Mouse (Mus musculus): ENCODE measurements around the gene Fermt2.

Fermt2 gene

GRCm38 (mm10) chr14:45462875-45463475, 66.9 kb downstream of the Fermt2 start:
- no peak for DNase-seq

DNA sequence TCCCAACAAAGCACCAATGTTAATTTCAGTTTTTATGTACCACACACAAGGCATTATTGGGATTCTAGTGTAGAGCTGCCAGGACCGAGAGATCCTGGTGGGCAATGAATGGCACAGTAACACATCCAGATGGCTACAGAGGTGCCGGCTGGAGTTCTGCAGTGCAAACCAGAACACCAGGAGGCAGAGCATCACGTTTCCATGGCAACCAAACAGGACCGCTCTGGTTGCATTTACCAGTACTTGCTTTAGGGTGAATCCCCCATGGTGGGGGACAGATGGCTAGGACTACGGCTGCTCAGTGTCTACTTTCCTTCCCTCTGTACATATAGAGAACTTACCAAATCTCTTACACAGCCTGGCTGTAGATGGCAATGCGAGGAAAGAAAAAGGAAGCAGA, 67.5 kb downstream of the Fermt2 start:
- DNase-seq: peak; percentile 53 to 57

GRCm38 (mm10) chr14:45461945-45462344, 68.0 kb downstream of the Fermt2 start:
- no peak for DNase-seq

DNA sequence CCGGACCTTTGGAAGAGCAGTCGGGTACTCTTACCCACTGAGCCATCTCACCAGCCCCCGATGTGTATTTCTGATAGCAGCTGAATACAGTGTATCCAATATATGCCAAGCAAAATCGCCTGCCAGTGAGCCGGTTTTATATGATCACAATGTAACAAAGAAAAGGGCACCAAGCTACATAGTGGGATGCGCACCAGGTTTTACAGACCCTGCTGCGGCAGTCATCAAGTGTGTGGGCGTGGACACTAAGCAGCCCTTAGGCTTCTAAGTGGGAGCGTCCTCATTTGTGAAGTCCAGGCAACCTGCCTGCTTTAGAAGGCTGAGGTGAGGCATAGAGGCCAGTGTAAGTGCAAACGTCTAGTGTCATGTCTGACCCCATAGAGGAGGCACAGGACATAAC, 69.4 kb downstream of the Fermt2 start:
- DNase-seq: no peak

DNA sequence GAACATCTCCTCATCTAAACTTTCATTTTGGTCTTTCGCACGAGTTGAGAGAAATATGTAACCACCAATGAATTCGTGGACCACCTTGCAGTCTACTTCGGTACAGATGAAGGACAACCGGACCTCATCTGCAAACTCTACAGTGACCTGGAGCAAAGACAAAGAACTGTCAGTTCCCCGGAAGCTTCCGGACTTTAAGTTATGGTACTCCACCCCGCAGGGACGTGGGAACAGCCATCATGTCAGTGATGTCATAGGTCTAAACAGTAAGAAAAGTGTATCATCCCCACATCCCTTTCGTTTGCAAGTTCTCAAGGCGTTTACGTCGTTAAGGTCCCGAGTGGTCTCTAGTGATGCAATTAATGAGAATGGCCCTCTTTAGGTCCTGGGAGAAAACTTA, 70.0 kb downstream of the Fermt2 start:
- DNase-seq: no peak

GRCm38 (mm10) chr14:45457003-45457402, 72.9 kb downstream of the Fermt2 start:
- no peak for DNase-seq

GRCm38 (mm10) chr14:45456502-45456846, 73.4 kb downstream of the Fermt2 start:
- DNase-seq: no peak

DNA sequence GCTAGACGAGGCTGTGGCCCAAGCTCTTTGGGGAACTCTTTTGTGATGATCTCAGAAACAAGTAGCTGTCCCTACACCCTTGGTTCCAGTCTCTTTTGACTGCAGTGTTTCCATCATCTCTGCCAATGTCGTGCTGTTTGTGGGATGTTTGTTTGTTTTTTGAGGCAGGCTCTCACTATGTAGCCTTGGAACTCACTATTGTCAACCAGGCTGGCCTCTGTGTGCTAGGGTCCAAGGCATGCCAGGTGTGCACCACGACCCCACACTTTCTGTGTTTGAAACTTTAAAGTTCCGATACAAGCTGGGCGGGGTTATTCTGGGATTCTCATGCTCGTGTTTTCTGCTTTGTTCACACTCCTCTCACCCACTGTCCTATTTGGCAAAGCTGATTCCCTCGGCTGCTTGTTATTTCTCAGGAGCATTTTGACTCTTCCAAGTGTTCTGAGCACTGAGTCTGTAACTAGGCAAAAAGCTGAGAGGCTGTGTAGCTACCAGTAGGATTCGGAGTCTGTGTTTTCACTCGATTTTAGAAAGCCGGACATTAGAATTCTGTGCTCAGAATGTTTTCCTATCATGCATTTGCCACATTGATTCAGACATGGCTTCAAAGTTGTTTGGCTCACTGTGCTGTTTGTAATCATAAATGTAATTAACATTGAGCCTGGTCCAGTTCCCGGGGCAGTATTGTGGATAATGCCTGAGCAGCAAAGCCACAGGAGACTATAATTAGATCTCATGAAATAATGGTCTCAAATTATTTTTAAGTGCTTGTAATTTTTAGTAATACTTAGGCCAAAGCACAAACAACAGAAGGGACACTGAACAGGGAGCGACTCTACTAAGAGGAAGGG, 74.0 kb downstream of the Fermt2 start:
- no peak for DNase-seq

DNA sequence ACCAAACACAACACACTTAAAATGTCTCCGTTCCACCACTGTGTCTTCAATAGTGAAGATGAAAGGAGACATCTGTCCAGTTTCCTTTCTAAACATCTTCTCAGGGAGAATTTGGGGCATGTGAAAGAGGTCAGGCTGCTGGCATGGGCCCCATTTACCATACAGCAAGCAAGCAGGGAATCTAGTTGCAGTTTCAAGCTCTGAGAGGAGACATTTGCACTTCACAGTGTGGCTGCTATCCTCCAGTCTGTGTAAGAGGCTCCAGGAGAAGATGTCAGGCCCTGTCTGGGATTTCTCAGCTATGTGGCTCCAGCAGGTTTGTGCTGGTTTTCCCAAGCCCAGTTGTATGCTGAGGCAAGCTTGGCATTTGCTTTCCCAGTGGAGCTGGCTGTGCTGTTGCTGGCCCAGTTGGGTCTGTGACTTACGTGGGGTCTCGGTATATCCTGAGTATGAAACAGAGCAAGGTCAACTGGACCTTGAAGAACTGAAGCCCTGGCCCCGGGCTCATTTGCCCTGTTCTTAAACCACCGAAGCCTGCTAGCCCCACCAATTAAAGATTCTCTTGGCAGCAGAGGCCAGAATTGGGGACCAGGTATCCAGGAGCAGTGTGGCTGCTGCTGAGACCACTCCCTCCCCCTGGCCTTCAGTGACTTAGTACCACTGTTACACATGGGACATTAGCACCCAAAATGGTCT, 76.2 kb downstream of the Fermt2 start:
- DNase-seq: peak in 1 of 2 experiments; percentile 20

DNA sequence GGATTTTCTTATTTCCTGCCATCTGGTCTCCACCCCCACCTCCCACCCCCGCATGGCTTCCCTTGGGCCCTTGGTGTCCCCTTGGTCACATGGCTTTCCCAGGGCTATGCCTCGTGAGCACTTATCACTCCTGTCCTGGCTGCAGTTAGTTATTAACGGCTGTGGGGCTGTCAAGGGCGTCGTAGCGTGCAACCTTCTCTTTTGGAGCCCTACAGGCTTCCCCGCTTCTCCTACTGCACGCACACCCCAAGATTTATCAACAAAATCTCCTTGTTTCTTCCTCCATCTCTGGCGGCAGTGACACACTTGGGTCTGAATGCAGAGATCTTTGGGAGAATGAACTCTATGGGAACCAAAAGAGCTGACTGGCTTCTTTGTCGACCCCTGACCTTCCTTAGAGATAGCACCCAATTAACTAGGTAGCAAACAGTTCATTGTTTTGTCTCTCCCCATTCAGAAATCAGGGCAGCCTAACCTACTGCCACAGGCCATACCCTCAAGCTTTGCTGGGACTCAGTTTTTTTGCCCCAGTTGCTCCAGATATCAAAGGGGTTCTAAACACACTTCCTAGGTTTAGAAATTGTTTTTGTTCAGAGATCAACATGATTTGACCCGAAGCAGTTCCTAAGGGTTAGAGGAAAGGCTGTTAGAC, 76.9 kb downstream of the Fermt2 start:
- DNase-seq: peak in 1 of 2 experiments; percentile 36

- DNase-seq: no peak
Measured at GRCm38 (mm10) chr14:45452148-45452547, 77.8 kb downstream of the Fermt2 start.

DNA sequence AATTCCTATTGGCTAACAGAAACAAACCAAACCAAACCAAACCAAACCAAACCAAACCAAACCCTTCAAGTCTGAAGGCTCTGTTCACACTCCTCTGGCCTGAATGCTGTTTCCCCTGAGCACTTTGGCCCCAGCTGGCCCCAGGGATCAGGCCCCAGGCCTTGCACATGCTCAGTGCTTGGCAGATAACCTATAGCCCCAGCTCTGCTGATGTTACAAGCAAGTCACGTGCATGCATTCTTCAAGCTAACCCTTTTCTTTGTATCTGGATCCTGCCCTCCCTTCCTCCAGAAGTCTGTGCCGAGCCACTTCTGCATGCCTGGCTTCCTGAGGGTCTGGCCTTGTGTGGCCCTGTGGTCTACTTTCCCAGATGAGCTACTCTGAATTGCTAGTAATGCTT, 78.8 kb downstream of the Fermt2 start:
- DNase-seq: no peak

GRCm38 (mm10) chr14:45446777-45447176, 83.1 kb downstream of the Fermt2 start:
- DNase-seq: no peak

GRCm38 (mm10) chr14:45445445-45445844, 84.5 kb downstream of the Fermt2 start:
- DNase-seq: no peak

DNA sequence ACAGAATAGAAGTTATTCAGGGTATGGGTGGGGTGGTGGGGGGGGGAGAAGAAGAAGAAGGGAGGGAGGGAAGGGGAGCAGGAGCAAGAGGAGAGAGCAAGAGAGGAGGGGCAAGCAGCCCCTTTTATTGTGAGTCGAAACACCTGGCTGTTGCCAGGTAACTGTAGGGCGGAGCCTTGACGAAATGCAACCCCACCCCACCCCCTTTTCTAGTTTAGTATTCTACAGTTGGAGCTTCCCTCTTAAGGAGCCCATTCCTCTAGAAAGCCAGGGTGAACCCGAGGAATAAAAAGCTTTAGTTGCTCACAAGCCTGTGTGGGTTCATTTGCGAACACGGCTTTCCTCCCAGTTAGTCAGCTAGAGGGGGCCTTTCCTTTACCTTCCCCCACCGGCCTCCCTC, 85.0 kb downstream of the Fermt2 start:
- DNase-seq: no peak

DNA sequence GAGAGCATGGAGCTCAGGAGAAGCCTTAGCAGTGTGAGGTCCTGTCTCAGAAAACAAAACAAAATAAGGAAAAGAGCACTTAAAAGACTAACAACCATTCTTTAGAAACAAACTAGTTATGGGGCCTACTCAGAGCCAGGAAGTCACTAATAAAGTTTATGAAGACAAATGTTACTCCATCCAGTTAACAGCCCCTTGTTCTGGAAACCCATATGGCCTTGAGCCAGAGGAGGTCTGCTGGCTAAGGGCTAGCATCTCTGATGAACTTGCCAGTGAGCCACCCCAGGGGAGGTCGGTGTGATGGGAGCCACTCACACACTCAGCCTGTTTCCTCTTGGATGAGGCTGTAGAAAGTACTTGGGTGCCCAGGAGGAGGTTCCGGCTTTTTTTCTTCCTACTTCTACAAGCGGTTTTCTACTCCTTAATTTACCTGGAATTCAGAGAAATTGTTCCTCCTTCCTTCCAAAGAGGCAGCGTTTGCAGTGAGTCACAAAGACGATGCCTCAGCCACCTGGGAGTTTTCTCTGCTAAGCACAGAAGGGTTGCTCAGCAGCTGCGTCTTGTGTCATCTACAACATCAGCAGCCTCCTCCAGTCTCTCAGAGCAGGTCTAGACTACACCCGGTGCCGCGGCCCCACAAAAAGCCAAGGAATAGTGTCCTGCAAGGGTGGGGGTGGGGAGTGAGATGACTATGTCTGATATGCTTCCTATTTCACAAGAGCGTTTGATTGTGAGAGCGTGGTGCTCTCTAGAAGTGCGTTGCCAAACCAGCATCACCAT, 86.9 kb downstream of the Fermt2 start:
- DNase-seq: no peak

DNA sequence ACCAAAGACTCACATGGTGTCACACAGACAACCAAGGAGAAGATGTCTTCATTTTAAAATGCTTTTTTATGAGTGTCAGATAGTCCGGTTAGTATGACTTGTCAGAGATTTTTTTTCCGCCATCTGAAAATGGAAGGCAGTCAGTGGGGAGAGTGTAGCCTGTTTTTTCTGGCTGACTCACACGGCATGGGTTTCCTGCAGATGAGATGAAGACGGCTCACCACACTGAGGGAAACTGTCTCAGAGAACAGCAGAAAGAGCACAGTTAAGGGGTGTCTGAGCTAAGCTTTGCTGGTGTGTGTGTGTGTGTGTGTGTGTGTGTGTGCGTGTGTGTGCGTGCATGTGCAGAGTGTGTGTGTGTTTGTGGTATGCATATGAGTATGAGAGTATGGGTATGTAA, 88.6 kb downstream of the Fermt2 start:
- DNase-seq: no peak

GRCm38 (mm10) chr14:45439387-45439786, 90.5 kb downstream of the Fermt2 start:
- no peak for DNase-seq

DNA sequence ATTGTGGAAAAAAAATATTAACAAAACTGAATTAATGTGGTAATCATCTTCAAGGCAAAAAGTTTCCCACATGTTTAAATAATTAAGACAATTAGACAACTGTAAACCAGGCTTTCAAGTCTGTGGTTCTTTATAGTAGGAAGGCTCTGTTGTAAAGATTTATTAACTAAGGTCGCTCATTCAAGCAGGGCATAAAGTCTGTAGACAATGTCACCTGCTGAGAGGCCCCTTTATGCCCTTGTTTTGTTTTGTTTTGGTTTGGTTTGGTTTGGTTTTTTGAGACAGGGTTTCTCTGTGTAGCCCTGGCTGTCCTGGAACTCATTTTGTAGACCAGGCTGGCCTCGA, 91.0 kb downstream of the Fermt2 start:
- DNase-seq: no peak

DNA sequence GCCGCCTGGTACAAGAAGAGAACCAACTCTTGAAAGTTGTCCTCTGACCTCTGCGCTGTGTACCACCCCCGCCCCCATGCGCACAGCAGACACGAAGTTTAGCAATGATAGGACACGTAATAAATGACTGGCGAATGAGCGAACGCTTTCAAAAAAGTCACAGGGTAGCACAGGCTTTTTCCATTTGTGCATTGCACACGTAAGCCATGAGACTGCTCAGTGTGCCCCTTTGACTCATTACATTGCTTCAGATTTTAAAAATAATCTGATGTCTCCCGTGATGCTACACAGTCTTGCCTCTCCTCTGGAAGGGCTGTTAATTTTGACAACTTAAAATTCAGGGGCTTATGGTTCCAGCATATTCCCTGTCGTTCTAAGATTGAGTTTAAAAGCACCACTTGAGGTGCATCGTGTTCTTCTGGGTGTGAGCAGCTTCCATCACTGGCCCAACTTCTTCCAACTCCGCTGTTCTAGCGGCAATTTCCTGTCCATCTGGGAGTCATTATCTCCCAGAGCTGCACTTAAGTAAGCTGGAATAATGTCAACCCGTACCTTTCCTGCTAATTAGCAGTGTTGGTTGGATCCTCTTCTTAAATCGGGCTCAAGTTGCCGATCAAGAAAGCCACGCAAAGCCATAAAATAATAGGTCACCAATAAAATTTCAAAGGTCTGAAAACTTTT, 91.5 kb downstream of the Fermt2 start:
- no peak for DNase-seq

DNA sequence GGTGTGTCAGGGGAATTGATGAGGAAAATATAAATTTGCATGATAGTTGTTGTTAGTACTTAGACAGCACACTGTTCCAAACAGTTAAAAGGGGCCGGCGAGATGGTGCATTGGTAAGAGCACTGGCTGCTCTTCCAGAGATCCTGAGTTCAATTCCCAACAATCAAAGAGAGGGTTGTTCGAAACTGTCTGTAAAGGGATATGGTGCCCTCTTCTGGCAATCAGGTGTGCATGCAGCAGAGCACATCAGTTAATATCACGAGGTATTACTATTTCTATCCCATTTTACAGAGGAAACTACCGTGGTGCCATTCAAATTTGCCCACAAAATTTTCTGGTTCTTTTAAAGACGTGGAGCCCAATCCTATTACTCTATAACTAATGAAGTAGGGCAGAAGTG, 95.7 kb downstream of the Fermt2 start:
- DNase-seq: no peak

GRCm38 (mm10) chr14:45432003-45432402, 97.9 kb downstream of the Fermt2 start:
- DNase-seq: peak; percentile 6 to 41
